Mouse (Mus musculus) lung, postnatal 0 days (tissue): ENCODE measurements around the gene Lsm5.

Experiments
- CTCF ChIP-seq: IDR thresholded peaks from 2 replicates; pipeline ENCODE4 v1.5.1; 2016; ENCODE audit warnings: antibody characterized with exemption, mild to moderate bottlenecking
- EP300 ChIP-seq: IDR thresholded peaks from 2 replicates; pipeline ENCODE4 v1.6.1; 2016; ENCODE audit warnings: antibody characterized with exemption, mild to moderate bottlenecking, control low read depth

- no peak for TF ChIP-seq CTCF
- TF ChIP-seq EP300: no peak
Observed at GRCm38 (mm10) chr6:56720877-56721276, 16.4 kb upstream of the Lsm5 start.
